Mouse (Mus musculus) neutrophil, adult 5-6 weeks (primary cell): ENCODE results near the gene Zc3h12b. TPM values are rescaled to one million over a fixed set of nuclear protein-coding genes. Genes with fewer than 3 reads are reported as not detected.
A peak's percentile ranks its signal among the peaks of the same experiment; 100 is the strongest.
"Not testable (repeated sequence)": the region's sequence is repeated elsewhere in the genome, so short reads cannot be mapped to it uniquely, and the experiment has no call there.

Experiments used
- ATAC-seq: fragments of 151-379, 151-347 bp; 2 replicates; pipeline ENCODE4 v1.8.0; 2017; ENCODE audit warnings: mild to moderate bottlenecking, moderate TSS enrichment; ENCODE audit not compliant: insufficient number of reproducible peaks, poor library complexity, low FRiP score, severe bottlenecking; ENCODE audit errors: extremely low read depth
- total RNA-seq: library from RNA; stranded (forward); fragments of 200-1000 nt; gene quantifications from 2 replicates; pipeline ENCODE4 v1.2.3, GENCODE M21; 2017

Gene Zc3h12b
- total RNA-seq = 0.12 and 0.74 TPM in 2 replicates

- peak; percentile 60; the same call in 1 of the 2 replicates for ATAC-seq
These were observed at the start of gene Zc3h12b for GRCm38 (mm10) chrX:95711227-95712111. TSS of gene Zc3h12b (plus strand) at chrX:95711678.

- no peak for ATAC-seq
These were observed 29.3 kb upstream of the Zc3h12b start for GRCm38 (mm10) chrX:95682206-95682605.

GRCm38 (mm10) chrX:95687119-95687518 is 24.4 kb upstream of the Zc3h12b start:
- no peak for ATAC-seq

- ATAC-seq = no peak
These were observed 26.8 kb downstream of the Zc3h12b start for GRCm38 (mm10) chrX:95738253-95738652.

DNA sequence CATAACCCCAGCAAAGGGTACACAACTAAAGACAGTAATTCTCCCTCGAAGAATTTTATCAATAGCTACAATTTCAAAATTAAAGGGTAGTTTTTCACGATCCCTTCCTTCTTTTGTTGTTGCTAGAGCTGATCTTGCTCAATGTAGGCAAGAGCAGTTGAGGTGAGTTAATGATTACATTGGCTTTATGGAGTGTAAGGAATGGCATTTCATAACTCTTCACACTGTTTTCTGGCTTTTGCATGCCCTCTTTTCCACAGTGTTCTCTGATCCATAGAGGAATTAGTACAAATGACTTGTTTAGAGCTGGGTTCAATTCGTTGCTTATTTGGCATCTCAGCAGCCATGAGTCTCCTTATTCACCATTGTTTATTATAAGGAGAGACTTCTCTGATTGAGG is 84.4 kb downstream of the Zc3h12b start:
- no peak for ATAC-seq

DNA sequence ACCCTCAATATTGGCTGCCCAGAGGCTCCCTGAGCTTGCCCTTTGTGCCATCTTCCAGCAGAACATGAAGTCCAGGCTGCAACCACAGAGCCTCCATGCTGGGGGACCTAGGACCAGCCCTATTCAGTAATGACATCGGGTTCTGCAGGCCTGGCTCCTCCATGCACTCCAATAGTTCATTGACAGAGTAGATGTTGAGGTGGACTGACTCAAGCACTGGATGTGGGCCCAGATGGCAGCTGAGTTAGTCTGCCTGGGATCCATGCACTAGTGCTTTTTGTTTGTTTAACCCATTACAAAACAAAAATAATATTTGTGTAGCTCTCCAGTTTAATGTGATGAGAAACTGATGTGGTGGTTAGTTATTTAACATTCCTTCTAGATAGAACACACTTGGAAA is 90.3 kb downstream of the Zc3h12b start:
- no peak for ATAC-seq

GRCm38 (mm10) chrX:95852806-95853205 is 141.3 kb downstream of the Zc3h12b start:
- ATAC-seq = no peak

DNA sequence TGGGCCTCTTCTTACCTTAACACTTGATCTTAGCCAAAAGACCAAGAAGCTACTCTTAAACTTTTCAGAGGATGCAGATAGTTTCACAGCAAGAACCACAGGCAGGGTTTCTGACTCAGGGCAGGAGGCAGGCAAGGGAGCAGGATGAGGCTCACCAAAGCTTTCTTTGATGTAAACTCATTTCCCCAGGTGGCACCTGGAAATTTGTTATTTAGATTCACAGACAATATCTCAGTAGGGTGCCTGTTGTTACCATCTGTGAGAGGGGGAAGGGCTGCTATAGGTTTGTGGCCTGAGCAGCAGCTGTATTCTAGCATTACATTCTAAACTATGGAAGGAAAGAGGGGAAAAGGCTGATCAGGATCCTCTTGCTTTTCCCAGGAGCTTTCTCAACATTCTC is 169.6 kb downstream of the Zc3h12b start:
- no peak for ATAC-seq

DNA sequence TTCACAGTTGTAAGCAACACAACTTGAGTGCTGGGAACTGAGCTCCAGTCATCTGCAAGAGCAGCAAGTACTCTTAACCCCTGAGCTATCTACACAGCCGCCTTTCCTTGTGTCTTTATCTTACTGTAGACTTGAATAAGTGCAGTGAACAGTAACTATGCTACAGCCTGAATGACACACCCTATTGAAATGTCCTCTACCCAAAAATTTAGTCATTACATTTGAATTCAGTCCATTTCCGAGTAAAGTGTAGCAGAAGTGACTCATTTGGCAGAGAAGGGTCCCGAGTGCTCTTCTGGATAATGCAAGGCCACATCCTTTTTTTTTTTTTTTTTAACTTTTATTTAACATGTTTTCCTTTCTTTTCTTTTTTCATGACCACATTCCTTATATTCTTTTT is 191.2 kb downstream of the Zc3h12b start:
- ATAC-seq = no peak

GRCm38 (mm10) chrX:95935481-95935880 is 224.0 kb downstream of the Zc3h12b start:
- no peak for ATAC-seq

DNA sequence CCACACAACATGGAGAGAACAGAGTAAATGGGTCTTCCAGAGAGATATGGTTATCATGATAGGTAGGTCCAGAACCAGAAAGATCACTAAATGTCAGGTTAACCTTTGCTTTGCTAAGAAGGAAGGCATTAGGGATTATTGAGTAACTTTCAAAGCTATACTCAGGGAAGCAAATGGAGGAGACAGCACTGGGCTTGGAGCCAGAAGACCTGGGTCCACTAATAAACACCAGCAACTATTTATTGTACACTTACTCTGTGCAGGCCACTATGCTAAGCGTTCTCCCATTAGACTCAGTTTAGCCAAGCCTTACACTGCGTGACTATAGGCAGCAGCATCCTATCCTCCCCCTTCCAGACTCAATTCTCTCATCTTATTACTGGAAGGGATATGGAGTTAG is 234.0 kb downstream of the Zc3h12b start:
- ATAC-seq = no peak

DNA sequence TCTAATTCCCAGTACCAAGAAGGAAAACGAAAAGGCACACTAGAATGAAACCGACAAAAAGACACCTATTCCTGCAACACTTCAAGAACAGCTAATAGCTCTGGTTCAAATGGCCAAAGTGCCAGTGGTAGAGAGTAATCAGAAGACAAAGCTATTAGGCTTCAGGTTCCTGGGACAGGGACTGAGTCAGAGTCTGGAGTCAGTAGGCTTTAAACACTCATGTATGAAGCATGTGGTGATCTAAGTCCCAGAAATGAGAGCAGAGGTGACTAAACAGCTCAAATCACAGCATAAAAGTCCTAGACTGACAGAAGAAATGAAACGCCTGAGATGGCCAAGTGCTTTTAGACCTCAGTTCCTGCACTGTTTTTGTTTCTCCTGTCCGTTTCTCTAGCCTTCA is 236.7 kb downstream of the Zc3h12b start:
- no peak for ATAC-seq

- peak; percentile 48; the same call in 1 of the 2 replicates for ATAC-seq
These were observed 239.3 kb downstream of the Zc3h12b start for GRCm38 (mm10) chrX:95950776-95951175.

DNA sequence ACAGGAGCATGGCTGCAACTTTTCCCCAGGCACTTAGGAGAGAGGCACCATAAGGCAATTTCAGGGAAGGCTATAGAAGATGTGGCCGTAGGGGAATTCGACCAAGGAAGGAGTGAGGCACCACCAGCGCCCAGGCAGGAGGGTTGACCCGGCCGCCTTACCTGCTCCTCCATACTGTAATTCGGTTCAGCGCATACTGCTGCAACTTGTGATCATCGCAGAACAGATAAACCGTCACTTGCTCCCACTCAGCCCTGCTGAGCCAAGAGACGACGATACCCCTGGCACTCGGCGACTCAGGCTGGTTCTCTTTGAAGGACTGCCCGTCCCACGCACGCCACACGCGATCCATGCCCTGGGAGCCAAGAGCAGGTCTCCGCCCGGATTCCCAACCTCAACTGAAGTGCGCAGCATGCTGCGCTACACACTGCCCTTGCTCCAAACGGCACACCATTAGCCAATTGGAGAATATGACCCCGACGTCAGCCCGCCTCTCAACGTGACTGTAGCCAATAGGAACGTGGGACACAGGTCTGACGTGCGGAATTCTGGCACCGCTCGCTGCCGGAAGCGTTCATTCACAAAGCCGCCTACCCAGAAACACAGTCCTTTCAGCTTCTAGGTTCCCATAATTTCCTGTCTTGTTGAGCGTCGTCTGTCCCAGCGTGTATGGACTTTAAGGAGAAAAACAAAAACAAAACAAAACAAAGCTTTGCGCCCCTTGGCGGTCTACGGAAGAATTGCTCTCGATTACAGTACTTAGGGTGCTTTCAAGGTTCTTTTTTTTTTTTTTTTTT is 245.2 kb downstream of the Zc3h12b start, which contains the start of gene Las1l:
Las1l (minus strand) TSS at position 466 of the 797 bp plus-strand sequence.
- peak; percentile 100 for ATAC-seq

DNA sequence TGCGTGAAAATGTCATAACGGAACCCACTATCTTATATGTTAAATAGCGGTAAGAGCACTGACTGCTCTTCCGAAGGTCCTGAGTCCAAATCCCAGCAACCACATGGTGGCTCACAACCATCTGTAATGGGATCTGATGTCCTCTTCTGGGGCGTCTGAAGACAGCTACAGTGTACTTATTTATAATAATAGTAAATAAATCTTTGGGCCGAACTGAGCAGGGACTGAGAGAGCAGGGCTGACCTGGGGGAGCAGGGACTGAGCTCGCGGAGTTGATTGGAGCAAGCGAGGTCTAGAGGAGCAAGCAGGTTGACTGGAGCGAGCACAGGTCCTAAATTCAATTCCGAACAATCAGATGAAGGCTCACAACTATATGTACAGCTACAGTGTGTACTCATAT is 246.0 kb downstream of the Zc3h12b start:
- not testable (repeated sequence) for ATAC-seq

- ATAC-seq = no peak
These were observed 251.9 kb downstream of the Zc3h12b start for GRCm38 (mm10) chrX:95963366-95963765.

DNA sequence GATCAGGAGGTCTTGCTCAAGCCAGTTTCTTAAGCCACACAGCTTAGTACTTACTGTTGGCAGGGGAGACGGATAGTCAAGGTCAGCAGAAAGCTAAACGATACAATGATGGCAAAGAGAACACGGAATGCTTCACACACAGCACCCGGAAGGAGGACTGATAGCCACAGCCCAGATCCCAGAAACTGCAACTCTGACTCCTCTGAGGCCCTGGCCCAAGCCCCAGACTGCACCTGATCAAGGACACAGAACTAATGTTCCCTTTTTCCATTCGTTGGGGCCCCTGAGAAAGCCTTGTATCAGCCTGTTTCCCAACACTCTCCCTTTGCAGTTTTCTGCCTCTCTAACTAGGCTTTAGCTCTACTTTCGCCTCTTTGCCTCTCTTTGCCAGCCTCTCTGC is 253.6 kb downstream of the Zc3h12b start:
- ATAC-seq = no peak

DNA sequence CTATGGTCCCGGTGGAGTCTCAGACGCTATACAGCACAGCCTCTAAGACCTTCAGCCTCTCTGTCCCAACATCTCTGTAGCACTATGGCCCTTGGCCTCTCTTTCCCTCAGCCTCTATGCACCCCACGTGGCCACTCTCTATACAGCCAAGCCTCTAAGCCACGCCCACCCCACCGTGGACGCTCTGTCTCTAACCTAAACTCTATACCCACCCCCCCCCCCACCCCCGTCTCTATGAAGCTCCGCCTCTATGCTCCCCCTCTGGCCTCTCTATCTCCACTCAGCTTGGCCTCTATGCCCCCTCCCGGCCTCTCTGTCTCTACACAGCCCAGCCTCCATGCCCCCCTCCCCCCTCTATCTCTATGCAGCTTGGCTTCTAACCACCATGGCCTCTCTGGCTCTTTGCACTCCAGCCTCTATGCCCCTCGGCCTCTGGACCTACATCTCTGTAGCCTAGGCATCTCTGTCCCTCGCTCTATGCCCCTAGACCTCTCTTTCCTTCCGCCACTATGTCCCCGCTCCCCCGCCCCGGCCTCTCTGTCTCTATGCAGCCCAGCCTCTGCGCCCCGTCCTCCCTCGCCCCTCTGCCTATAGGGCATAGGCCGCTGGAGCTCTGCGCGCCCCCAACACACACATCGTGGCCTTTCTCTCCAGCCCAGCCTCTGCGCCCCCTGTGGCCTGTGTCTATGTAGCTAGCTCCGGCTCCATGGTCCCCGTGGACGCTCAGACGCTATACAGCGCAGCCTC is 256.5 kb downstream of the Zc3h12b start:
- ATAC-seq = peak; percentile 78

- peak; percentile 81 for ATAC-seq
These were observed 257.1 kb downstream of the Zc3h12b start for GRCm38 (mm10) chrX:95968594-95968965.
